Mouse (Mus musculus): ENCODE data around the gene Gm28778.
"Not testable (repeated sequence)": the region's sequence is repeated elsewhere in the genome, so short reads cannot be mapped to it uniquely, and the experiment has no call there.

Gm28778 gene

DNA sequence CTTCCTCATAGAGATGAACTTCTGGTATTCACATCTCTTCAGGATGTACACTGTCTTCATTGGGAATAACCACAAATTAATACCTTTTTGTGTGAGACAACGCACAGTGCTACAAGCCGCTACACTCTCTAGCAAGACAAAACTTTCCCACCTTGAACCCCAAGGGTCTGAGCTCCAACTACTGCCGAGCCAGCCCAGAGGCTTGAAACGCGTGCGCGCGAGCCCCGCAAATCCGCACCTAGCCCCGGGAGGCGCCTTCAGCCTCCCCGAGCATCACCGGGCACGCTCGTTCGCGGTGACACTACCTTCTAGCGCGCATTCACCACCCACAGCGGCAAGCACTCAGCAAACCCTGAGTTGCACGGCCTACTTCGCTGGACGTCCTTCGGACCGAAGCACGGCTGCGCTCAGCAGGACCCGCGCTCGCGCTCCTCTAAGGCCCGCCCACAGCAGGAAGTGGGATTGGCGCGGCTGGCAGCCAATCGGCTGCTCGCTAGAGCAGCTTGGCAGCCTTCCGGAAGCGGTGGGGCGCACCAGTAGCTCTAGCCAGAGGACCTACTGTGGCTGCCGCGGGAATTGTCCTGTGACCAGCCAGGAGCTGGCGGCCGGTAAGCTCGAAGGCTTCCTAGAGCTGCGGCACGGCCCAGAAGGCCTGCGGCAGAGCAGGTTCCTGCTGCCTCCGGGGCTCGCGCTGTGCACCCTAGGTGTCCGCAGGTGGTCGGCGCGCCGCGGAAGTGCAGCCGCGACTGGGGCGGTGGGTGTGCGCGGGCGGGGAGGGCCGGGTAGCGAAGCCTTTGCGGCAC, at the start of gene Gm28778, which contains the start of the genes Pms1 and Ormdl1:
TSS of gene Gm28778 (plus strand) at position 531 of the 803 bp plus-strand sequence.
TSS of gene Pms1 (minus strand) at position 438 of the 803 bp plus-strand sequence.
TSS of gene Ormdl1 (plus strand) at position 515 of the 803 bp plus-strand sequence.
- DNase-seq (ENCODE audit: low spot score in 2 of 2) = peak; percentile 81 to 94

- not testable (repeated sequence) for DNase-seq (ENCODE audit: low spot score in 2 of 2)
These were observed 31.8 kb upstream of the Gm28778 start for GRCm38 (mm10) chr1:53264958-53265612.

DNA sequence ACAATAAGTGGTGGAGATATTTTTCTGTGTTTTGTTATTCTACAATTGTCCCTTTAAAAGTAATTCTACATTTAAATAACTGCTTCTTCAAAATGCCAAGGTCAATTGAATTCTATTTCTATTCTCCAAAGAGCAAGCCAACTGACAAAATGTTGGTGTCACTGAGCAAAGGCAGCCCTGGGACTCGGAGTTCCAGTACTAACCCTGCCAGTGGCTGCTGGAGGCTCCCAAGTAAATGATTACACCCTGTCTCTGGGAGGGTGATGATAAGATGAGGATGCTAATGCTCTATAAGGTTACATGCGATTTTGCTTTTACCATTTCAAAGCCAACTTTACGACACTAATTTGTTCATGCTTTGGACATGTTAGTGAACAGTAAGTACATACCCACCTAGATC, 27.0 kb upstream of the Gm28778 start:
- DNase-seq (ENCODE audit: low spot score in 2 of 2) = no peak

DNA sequence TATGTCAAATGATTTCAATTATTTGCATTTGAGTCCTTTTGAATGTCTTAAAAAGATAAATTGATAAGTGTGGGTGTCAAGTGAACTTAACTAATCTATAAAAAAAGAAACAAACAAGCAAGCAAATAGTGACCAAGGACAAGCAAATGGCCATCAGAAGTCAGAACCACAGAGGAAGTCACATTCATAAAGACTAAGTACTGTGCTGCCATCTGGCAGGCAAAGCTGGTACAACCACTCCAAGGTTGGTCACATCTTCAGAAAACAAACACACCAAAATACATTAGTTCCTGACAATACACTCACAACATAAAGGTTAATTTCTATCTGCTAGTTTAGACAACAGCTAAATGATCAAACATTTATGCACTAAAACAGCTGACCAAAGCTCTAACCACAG, 24.3 kb upstream of the Gm28778 start:
- DNase-seq (ENCODE audit: low spot score in 2 of 2) = peak in 1 of 2 experiments; percentile 13

- DNase-seq (ENCODE audit: low spot score in 2 of 2) = no peak
These were observed 5.7 kb upstream of the Gm28778 start for GRCm38 (mm10) chr1:53291197-53291596.

DNA sequence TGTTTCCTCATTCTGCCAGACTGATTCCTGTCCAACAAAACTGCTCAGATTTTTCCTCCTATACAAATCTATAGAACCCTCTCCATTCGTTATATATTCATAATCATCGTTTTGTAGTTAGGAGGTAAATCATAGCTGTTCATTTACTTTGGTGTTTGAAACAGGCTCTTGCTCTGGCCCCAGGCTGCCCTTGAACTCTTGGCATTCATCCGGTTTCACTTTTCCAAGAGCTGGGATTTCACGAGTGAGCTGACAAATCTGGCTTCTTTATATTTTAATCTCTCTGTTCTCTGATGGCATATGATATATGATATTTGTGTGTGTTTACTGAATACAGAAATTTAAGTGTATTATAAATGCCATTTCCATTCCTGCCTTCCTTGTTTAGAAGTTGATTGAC, 3.6 kb downstream of the Gm28778 start:
- DNase-seq (ENCODE audit: low spot score in 2 of 2) = no peak

- peak; percentile 67 to 82 for DNase-seq (ENCODE audit: low spot score in 2 of 2)
These were observed 16.4 kb downstream of the Gm28778 start, which contains the start of gene Osgepl1 for GRCm38 (mm10) chr1:53312989-53313967. Osgepl1 (plus strand) TSS chr1:53313624.

GRCm38 (mm10) chr1:53321662-53322344, 24.9 kb downstream of the Gm28778 start:
- DNase-seq (ENCODE audit: low spot score in 2 of 2) = no peak

DNA sequence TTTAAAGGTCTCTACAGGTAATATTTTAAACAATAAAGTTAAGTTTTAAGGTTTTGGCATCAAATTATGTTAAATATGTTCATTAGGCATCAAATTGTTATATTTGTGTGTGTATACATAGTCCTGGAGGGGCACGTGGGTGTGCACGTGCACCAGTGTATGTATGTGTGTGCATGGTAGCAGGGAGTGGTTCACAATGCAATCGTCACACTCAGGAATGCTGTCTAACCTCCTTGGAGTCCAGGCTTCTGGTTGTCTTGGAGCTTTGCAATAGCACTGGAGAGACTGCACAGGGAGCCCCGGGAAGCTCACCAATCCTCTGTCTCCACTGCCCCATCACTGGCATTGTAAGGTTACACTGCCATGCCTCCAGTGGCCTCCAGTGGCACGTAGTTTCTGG, 26.3 kb downstream of the Gm28778 start:
- no peak for DNase-seq (ENCODE audit: low spot score in 2 of 2)

- DNase-seq (ENCODE audit: low spot score in 2 of 2) = no peak
These were observed 27.4 kb downstream of the Gm28778 start for GRCm38 (mm10) chr1:53324277-53324676.

GRCm38 (mm10) chr1:53324827-53325494, 28.1 kb downstream of the Gm28778 start:
- DNase-seq (ENCODE audit: low spot score in 2 of 2) = no peak

DNA sequence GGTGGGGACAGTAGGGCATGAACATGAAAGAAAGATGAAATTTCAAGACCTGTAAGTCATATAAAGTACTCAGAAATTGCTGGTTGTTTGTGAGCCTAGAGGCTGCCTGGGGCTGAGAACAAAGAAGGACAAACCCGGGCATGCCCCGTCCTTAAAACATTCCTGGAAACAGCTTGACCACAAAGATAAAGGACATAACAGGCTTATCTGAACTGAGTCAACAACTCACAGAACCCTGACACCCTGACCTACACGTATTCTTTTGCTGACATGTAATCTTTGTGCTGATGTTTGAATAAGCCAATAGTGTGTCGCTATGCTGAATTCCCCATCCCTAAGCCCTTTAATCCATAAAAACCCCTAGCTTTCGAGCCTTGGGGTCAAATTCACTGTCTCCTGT, 36.6 kb downstream of the Gm28778 start:
- not testable (repeated sequence) for DNase-seq (ENCODE audit: low spot score in 2 of 2)

DNA sequence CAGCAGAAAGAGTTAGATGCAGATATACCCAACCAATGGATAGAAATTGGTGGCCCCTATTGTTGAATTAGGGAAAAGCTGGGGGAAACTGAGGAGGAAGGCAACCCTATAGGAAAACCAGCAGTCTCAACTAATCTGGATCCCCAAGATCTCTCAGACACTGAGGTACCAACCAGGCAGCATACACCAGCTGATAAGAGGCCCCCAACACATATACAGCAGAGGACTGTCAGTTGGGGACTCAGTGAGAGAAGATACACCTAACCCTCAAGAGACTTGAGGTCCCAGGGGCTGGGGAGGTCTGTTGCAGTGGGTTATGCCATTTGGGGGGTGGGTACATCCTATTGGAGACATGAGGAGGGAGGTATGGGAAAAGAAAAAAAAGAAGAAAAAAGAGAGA, 38.6 kb downstream of the Gm28778 start:
- no peak for DNase-seq (ENCODE audit: low spot score in 2 of 2)

DNA sequence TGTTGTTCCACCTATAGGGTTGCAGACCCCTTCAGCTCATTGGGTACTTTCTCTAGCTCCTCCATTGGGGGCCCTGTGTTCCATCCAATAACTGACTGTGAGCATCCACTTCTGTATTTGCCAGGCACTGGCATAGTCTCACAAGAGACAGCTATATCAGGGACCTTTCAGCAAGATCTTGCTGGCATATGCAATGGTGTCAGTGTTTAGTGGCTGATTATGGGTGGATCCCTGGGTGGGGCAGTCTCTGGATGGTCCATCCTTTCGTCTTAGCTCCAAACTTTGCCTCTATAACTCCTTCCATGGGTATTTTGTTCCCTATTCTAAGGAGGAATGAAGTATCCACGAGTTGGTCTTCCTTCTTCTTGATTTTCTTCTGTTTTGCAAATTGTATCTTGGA, 40.5 kb downstream of the Gm28778 start:
- DNase-seq (ENCODE audit: low spot score in 2 of 2) = not testable (repeated sequence)

- DNase-seq (ENCODE audit: low spot score in 2 of 2) = no peak
These were observed 44.2 kb downstream of the Gm28778 start for GRCm38 (mm10) chr1:53341071-53341470.

- peak; percentile 96 to 97 for DNase-seq (ENCODE audit: low spot score in 2 of 2)
These were observed 55.7 kb downstream of the Gm28778 start, which contains the start of the genes Asdurf, Gm28551 and Asnsd1 for GRCm38 (mm10) chr1:53352327-53353261. Asdurf (minus strand) TSS chr1:53352619. Gm28551 (minus strand) TSS chr1:53352667. Asnsd1 (minus strand) TSS chr1:53352752.

DNA sequence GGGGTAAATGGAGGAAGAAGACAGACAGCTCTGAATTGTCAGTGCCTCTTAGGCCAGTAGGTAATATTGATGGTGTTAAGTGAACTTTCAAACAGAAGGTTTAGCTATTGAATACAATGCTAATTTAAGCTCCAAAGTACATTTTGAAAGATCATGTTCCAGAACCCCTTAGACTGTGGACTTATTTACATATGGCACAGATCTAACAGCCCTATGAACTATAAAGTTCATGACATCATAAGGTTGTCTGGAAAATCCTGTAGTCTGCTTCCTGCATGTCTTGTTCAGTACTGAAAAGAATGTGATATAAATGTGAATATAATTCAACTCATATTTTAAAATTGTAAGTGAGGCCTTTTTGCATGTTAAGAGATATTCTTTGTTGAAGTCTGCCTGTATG, 62.1 kb downstream of the Gm28778 start:
- no peak for DNase-seq (ENCODE audit: low spot score in 2 of 2)
